Mouse (Mus musculus) heart, postnatal 0 days (tissue): ENCODE measurements at regions not wholly inside any gene's neighbourhood (a gene's known extent, or its start where the extent isn't known, plus 50 kb on each side); places are given as distances from the start of the nearest gene placed in this dataset.

Source experiments
- ATAC-seq: fragments of 200-750 bp; cut with Nextera tagmentation; 2 replicates; pipeline ENCODE4 v1.8.0; 2017; ENCODE audit warnings: low read depth, moderate number of reproducible peaks, moderate library complexity; ENCODE audit not compliant: insufficient read depth
- DNase-seq: peaks from one replicate; pipeline ENCODE4 v3.0.0-alpha.2; 2016; ENCODE audit warnings: low spot score
- H3K27ac ChIP-seq: fragments of 300-500 bp; sonication (generic); 2 replicates; pipeline ENCODE4 v1.5.1; 2014; ENCODE audit warnings: low read depth, mild to moderate bottlenecking
- H3K27me3 ChIP-seq: fragments of 300-500 bp; sonication (generic); 2 replicates; pipeline ENCODE4 v1.6.1; 2014; ENCODE audit warnings: low read length, mixed read lengths; ENCODE audit not compliant: control insufficient read depth, insufficient read depth
- H3K36me3 ChIP-seq: fragments of 300-500 bp; sonication (generic); replicated peaks from 2 replicates; pipeline ENCODE4 v1.6.1; 2014; ENCODE audit warnings: low read length, mixed read lengths; ENCODE audit not compliant: control insufficient read depth, insufficient read depth
- H3K4me1 ChIP-seq: fragments of 300-500 bp; sonication (generic); 2 replicates; pipeline ENCODE4 v1.6.1; 2014; ENCODE audit warnings: antibody characterized with exemption; ENCODE audit not compliant: control insufficient read depth, insufficient read depth
- H3K4me2 ChIP-seq: fragments of 300-500 bp; sonication (generic); 2 replicates; pipeline ENCODE4 v1.6.1; 2014; ENCODE audit warnings: low read depth, mild to moderate bottlenecking, low read length, moderate library complexity
- H3K4me3 ChIP-seq: fragments of 300-500 bp; sonication (generic); 2 replicates; pipeline ENCODE4 v1.5.1; 2014; ENCODE audit warnings: low read depth, low read length
- H3K9ac ChIP-seq: fragments of 300-500 bp; sonication (generic); replicated peaks from 2 replicates; pipeline ENCODE4 v1.6.1; 2014; ENCODE audit warnings: low read depth, low read length, mixed read lengths
- H3K9me3 ChIP-seq: fragments of 300-500 bp; sonication (generic); replicated peaks from 2 replicates; pipeline ENCODE4 v1.6.1; 2016; ENCODE audit warnings: low read length; ENCODE audit not compliant: control insufficient read depth
- CTCF ChIP-seq: IDR thresholded peaks from 2 replicates; pipeline ENCODE4 v1.5.1; 2016; ENCODE audit warnings: antibody characterized with exemption, control low read depth, low read depth
- EP300 ChIP-seq: IDR thresholded peaks from 2 replicates; pipeline ENCODE4 v1.6.1; 2016; ENCODE audit warnings: antibody characterized with exemption, low read depth
- WGBS: fragments of 180-500 bp; shearing (Covaris S2); extraction: QIAGEN DNeasy Blood & Tissue Kit; methylation state at CpG from one replicate; pipeline ENCODE4 v1.1.7; 2014; 5-methylcytosine and 5-hydroxymethylcytosine counted together

DNA sequence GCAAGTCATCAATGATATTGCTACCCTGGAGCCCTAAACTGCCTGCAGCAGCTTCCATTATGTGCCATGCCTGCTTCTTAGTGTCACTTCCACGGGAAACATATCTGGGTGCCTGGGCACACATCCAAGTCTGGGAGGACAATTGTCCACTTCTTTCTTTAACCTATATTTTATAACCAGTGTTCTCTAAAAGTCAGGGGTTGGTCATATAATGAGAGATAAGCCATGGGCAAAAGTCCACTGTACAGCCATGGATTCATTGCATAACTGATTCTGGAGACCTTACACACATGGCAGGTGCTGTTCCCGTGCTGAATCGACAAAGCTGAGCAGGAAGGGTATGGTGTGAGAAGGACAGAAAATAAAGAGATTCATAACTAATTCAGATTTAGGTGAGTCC, 55.1 kb upstream of the Nampt start:
- no peaks in the 10 kb centered on the region for H3K27me3 ChIP-seq
- ATAC-seq: no peak
- WGBS: 71% methylated on average over 3 of the region's 3 CpGs

DNA sequence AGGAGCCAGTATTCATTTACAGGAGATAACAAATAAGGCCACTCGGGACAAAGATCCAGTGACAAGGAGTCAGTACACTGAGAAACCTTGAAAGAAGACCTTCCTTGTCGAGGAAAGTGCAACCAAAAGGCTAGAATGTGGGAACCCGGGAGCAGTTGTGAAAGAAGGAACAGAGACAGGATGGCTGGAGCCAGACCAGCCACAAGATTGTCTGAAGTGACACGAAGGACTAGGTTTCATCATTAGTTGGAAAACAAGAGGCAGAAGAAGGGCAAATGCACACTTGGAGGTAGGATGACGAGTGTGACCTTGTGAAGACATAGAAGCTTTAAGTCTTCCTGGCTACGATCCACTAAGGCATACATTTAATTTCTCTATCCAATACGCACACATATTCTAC, 54.6 kb upstream of the Nampt start:
- Histone ChIP-seq H3K36me3 (no peaks in the 10 kb centered on the region), H3K4me2 (no peak overlapping the region), H3K9ac (no peak overlapping the region), H3K4me3 (no peak overlapping the region), H3K4me1 (peaks cover 27% of the 10 kb centered on the region), H3K9me3 (no peaks in the 10 kb centered on the region), H3K27me3 (no peaks in the 10 kb centered on the region), H3K27ac (no peak overlapping the region)
- WGBS: 80% methylated on average over 7 of the region's 7 CpGs
- DNase-seq: no peak
- no peak for ATAC-seq
- TF ChIP-seq CTCF (no peak), EP300 (no peak)

More for the DNA sequence above, 55.1 kb upstream of the Nampt start:
- Histone ChIP-seq H3K4me1 (peaks cover 27% of the 10 kb centered on the region), H3K4me3 (no peak overlapping the region), H3K36me3 (no peaks in the 10 kb centered on the region), H3K9ac (no peak overlapping the region), H3K9me3 (no peaks in the 10 kb centered on the region), H3K27ac (no peak overlapping the region), H3K4me2 (no peak overlapping the region)
- TF ChIP-seq EP300 (no peak), CTCF (no peak)
- no peak for DNase-seq

DNA sequence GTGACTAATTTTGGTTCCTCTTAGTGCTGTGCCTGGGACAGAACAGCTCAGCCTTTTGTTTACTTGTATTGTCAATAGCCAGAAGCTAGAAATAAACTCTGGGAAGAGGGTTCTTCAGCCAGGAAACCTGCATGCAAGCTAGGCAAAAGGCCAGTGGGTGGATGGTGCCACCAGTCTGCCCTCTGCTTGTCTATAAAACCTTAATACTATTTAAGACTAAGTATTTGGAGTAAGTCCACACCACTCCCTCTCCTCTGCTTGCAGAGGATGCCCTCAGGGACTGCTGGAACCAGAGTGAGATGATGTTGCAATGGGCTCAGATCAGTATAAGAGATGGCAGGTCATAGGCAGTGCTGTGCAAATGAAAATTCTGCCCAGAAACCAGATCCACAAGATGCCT, 53.5 kb upstream of the Nampt start:
- no peak for TF ChIP-seq CTCF
- no peak for TF ChIP-seq EP300
- Histone ChIP-seq H3K9ac (no peak overlapping the region), H3K4me1 (peaks cover 27% of the 10 kb centered on the region), H3K4me3 (no peak overlapping the region), H3K4me2 (no peak overlapping the region), H3K27me3 (no peaks in the 10 kb centered on the region), H3K36me3 (no peaks in the 10 kb centered on the region), H3K27ac (no peak overlapping the region), H3K9me3 (no peaks in the 10 kb centered on the region)
- DNase-seq: no peak
- ATAC-seq: no peak

DNA sequence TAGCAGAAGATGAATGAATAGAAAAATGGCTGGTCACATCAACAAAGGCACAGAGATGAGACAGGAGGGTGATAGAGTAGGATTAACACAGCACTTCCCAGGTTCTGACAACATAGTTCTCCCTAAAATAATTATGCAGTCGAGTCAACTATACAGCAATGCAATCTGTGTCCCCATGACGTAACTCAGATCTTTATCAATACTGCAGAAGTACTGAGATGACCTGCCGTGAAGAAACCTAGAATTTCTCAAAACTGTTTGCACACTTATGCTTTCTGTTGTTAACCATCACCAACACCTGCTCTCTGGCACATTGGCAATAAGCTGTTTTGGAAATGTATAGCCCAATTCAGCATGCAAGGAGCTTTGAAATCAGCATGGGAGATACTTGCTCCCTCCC, 52.8 kb upstream of the Nampt start:
- H3K4me2 ChIP-seq: no peak overlapping the region
- ATAC-seq: no peak
- no peak for DNase-seq
- no peak overlapping the region for H3K4me3 ChIP-seq
- no peaks in the 10 kb centered on the region for H3K27me3 ChIP-seq
- 80% methylated on average over 3 of the region's 3 CpGs for WGBS
- peaks cover 27% of the 10 kb centered on the region for H3K4me1 ChIP-seq
- TF ChIP-seq CTCF (no peak), EP300 (no peak)
- H3K9ac ChIP-seq: no peak overlapping the region
- H3K36me3 ChIP-seq: no peaks in the 10 kb centered on the region
- no peak overlapping the region for H3K27ac ChIP-seq
- H3K9me3 ChIP-seq: no peaks in the 10 kb centered on the region

DNA sequence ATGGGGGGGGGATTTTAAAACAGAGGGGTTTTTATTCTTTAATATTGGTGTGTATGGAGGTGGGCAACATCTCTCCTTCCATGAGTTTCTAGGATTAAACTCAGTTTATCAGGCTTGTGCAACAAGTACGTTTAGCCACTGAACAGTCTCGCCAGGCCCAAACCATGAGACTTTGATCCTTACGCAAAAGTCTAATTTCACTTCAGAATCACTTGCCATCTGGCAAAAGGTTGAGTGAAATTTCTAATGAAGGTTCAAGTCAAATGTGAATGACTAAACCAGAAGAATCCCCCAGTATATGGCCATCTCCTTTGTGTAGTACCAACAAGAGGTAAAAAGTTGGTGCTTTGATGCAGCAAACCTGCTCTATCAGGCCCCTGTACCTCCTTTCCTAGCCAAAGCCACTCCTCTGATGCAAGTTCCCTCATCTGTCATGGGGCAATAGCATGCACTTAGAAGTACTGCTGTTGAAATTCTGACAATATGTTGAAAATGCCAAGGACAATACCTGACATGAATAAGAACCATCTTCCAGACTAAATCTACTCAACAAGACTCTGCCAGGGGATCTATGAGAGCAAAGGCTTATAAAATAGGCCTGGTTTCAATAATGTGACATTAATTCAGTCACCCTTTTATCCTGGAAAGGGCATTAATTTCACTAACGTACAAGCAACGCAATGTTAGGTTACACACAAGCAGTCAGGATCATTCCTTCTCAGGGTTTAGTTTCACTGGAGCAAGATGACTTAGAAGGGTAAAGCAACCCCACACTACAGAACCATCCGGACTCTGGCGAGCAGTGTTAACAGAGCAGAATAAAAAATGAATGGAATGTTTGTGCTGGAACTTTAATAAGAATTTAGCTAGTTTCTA, 51.9 kb upstream of the Nampt start:
- Histone ChIP-seq H3K36me3 (no peaks in the 10 kb centered on the region), H3K4me3 (no peak overlapping the region), H3K27me3 (no peaks in the 10 kb centered on the region), H3K9ac (no peak overlapping the region), H3K9me3 (no peaks in the 10 kb centered on the region), H3K27ac (peak overlapping the region; percentile 50; the same call in 1 of the 2 replicates), H3K4me1 (peaks cover 27% of the 10 kb centered on the region), H3K4me2 (no peak overlapping the region)
- DNase-seq: no peak
- no peak for ATAC-seq
- TF ChIP-seq EP300: no peak
- no peak for TF ChIP-seq CTCF
- WGBS: 79% methylated on average over 7 of the region's 7 CpGs
